Mouse (Mus musculus) mouse embryonic stem cell (cell line): Measurements from ENCODE around the gene Krtap19-1.

Experiments
- in situ Hi-C, 2 experiments: fragments of 300-500 bp; cut with MboI; formaldehyde crosslinking; loops; 1 replicate in 1 of 2; 3 replicates in 1 of 2; pipeline ENCODE4 v1.14.3; 2019 to 2020; ENCODE audit warnings: low sequenced_read_pairs in 2 of 2, low pct_unique_long_range_greater_than_20kb in 1 of 2, mixed read lengths in 1 of 2; ENCODE audit not compliant: unreplicated experiment in 1 of 2

Krtap19-1 gene

GRCm38 (mm10) chr16:88869311-88869710 lies at the start of gene Krtap19-1:
Gene Krtap19-1, minus strand, starts transcription at chr16:88869411.
- in situ Hi-C loops = no loop called here

DNA sequence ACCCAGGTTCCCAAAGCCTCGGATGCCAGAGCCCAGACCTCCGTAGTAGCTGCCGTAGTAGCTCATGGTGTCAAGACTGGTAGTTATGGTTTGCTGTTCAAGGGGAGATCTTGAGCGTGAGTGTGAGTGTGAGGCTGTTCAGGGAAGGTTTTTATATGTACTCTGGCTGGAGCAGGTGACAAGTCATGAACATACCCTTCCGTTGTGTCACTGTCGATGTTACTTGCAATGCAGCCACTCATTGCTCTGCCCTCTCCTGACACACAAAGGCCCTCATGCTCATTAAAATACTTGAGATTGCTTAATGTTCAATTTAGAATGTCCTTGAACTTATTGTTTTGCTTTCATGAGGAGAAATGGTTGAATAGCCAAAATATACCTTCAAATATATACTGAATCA lies 27.1 kb upstream of the Krtap19-1 start, which contains the start of gene Krtap19-5:
Gene Krtap19-5, minus strand, starts transcription at position 101 of the 400 bp plus-strand sequence.
- in situ Hi-C loops = no loop called here

DNA sequence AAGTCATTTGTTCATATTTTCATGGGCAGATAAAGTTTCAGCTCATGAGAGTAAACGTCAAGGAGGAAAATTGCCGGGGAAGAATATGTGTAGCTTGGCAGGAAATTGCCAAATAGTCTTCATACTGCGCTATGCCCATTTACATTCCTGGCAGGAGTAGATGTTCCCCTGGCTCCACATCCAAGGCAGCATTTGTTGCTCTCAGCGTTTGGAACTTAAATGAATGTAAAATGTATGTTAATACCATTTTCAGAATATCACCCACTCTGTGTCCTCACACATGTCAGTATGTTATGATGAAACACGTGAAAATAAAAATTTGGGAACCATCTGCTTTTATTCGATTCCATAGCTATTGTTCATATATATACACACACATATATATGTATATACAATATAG lies 17.7 kb upstream of the Krtap19-1 start:
- in situ Hi-C loops = no loop called here

DNA sequence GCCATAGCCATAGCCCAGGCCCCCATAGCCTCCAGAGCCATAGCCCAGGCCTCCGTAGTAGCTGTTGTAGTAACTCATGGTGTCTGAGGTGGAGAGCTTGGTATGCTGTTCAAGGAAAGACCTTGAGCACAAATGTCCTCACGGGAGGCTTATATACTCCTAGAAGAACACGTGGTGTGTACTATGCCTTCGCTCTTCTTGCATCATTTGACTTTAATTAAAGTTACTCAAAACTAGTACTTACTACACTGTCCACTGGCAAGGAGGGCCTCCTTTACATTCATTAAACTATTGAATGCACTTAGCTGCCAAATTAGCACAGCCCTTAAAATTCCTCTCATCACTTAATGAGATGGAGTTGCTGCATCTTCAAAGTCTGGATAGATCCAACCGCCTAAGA lies 15.8 kb upstream of the Krtap19-1 start, which contains the start of gene Krtap19-4:
Gene Krtap19-4, minus strand, starts transcription at position 101 of the 400 bp plus-strand sequence.
- in situ Hi-C loops = no loop called here

DNA sequence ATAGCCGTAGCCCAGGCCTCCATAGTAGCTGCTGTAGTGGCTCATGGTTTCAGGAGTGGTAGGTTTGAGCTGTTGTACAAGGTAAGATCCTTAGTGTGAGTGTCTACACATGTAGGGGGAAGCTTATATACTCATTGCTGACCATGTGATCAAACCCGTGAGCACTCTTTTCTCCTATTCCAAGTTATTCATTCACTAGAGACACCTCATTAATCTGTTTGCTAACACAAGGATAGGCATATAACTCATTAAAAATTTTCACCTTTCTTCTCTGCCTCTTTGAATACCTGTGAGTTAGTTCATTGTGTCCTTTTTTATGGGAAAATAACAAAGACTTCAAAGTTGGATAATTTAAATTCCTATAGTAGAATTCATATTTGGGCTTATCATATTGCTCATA lies 8.7 kb upstream of the Krtap19-1 start, which contains the start of gene Krtap19-3:
Gene Krtap19-3, minus strand, starts transcription at position 101 of the 400 bp plus-strand sequence.
- in situ Hi-C loops = no loop called here

GRCm38 (mm10) chr16:88874169-88874568 lies 5.0 kb upstream of the Krtap19-1 start, which contains the start of gene Krtap19-2:
Gene Krtap19-2, minus strand, starts transcription at chr16:88874269.
- in situ Hi-C loops = no loop called here

DNA sequence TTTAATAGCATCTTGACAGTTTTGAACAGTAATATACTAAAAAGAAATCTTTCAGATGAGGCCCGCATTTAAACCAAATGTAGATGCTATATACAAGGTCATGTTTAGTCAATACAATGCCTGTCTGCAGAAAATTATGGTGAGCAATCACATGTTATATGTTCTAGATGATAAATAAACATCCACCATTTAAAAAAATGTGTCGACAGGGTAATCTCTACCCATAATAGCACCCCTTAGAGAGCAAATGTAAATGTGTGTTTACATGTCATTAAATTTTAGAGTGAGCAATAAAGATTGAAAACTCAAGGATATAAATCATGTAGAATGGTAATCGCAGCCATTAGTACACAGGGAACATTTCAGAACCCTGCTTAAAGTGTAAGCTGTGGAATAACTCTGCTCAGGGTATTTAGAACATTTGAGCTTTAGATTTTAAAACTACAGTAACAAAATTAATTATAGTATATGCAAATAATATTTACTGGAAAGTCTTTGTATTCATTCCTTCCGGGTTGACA lies 4.3 kb downstream of the Krtap19-1 start:
- in situ Hi-C loops = no loop called here

GRCm38 (mm10) chr16:88851450-88851849 lies 17.8 kb downstream of the Krtap19-1 start:
- in situ Hi-C loops = no loop called here

DNA sequence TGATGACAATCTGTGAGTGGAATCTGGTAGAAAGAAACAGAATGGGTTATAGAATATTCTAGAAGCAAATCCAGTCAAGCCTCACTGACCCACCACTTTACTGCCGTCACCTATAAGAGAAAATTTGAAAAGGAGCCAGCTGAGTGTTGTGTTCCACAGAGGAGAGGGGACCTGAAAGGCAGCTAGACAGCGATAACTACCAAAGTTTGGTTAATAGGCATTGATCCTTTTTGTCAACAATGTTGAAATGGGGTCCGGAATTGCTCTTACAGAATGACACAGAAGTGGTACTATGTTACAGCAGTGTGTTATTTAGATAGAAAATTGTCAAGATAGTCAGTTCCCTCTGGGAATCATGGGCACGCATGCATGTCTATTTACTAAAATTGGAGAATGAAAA lies 20.7 kb downstream of the Krtap19-1 start:
- in situ Hi-C loops = no loop called here

DNA sequence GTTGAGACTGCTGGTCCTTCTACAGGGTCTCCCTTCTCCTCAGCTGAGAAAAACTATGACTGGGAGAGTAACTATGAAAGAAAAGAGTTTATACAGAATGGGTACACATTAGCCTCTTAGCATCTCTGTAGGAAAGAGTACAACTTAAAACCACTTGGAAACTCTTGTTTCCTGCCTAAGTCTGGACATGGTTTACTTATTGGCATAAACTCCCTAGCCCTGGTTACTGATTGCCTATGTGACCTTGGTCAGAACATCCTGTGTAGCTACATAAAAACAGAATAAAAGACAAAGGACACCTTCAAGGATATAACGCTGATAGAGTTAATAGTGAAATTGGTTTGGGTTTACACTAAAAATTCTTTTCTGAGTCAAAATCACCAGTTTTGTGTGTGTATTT lies 21.8 kb downstream of the Krtap19-1 start:
- in situ Hi-C loops = no loop called here

GRCm38 (mm10) chr16:88826978-88827377 lies 42.2 kb downstream of the Krtap19-1 start:
- in situ Hi-C loops = no loop called here

GRCm38 (mm10) chr16:88826095-88826652 lies 43.0 kb downstream of the Krtap19-1 start, which contains the start of gene Krtap14:
Gene Krtap14, minus strand, starts transcription at chr16:88826145.
- in situ Hi-C loops = no loop called here

DNA sequence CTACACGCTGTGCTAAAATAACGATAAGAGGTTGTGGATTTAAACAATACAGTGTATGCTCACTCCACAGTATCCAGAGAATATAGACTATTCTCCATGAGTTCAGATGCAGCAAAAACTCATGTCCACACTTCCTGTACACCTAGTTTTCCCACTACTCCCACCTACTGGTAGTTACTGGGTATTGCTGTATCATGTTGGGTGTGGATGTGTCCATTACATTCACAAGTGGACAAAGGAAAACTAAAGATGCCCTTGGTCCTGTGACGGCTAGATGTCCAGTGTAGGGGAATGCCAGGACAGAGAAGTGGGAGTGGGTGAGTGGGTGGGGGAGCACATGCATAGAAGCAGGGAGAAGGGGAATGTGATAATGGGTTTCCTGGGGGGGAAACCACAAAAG lies 45.5 kb downstream of the Krtap19-1 start:
- in situ Hi-C loops = no loop called here

DNA sequence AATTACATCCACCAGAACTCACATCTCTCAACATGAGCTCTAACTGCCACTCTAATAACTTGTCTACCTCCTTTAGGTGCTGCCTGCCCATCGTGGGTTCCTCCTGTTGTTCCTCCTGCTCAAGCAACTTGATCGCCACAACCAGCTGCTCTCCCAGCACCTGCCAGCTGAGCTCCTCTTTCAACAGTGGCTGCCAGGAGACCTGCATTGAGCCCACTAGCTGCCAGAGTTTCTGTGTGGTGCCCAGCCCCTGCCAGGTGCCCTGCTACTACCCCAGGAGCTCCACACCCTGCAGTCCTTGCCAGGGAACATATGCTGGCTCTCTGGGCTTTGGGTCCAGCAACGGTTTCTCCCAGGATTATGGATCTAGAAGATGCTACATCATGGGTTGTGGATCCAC lies 49.1 kb downstream of the Krtap19-1 start, which contains the start of gene Krtap15:
Gene Krtap15, plus strand, starts transcription at position 150 of the 400 bp plus-strand sequence.
- in situ Hi-C loops = no loop called here
